ENCODE assay signal across 8 mouse cellular contexts in genomic region chr6:99623641-99624040, GRCm38 (mm10). TPM values are rescaled to one million over a fixed set of nuclear protein-coding genes. Genes with fewer than 3 reads are reported as not detected.
DNase-seq lines count a peak whose midpoint lies in the region; ATAC-seq and TF ChIP-seq lines count a peak whose summit lies in the region.

No protein-coding gene starts in this region.

- 29% methylated on average over 6 of the region's 6 CpGs for WGBS in heart, adult 2 months
- 10% methylated on average over 6 of the region's 6 CpGs for WGBS in hindbrain, embryonic 13.5 days

- no peaks in the 10 kb centered on the region for H3K36me3 ChIP-seq in heart, adult 2 months (ENCODE audit: control insufficient read depth, insufficient read depth, low read length)
- peaks cover 5% of the 10 kb centered on the region; the same call in 1 of the 2 replicates for H3K36me3 ChIP-seq in hindbrain, embryonic 13.5 days

- no peak for DNase-seq in heart, adult 2 months
- DNase-seq in heart, postnatal 25 days (ENCODE audit: low spot score): no peak
- peak; percentile 54 for DNase-seq in right cerebral cortex, postnatal 4 days
- no peak for DNase-seq in right cerebral cortex, postnatal 25 days
- peak; percentile 5 for DNase-seq in retina, postnatal 7 days (ENCODE audit: low read depth, low spot score)
- no peak for DNase-seq in spleen, postnatal 36 days (ENCODE audit: low spot score in 2 of 2)
- no peak for DNase-seq in ovary, postnatal 10 days (ENCODE audit: low spot score)

- no peak overlapping the region for H3K9ac ChIP-seq in heart, adult 2 months (ENCODE audit: low read depth, low read length)
- H3K9ac ChIP-seq in hindbrain, embryonic 13.5 days: no peak overlapping the region

- no peaks in the 10 kb centered on the region for H3K79me2 ChIP-seq in heart, adult 2 months (replicated peaks; ENCODE audit: control insufficient read depth, insufficient read depth, low read length)

- no peak for TF ChIP-seq POLR2A in heart, adult 2 months (IDR thresholded peaks at IDR 0.05; ENCODE audit: insufficient read depth, low read depth, low read length)

- no peaks in the 10 kb centered on the region for H3K9me3 ChIP-seq in hindbrain, embryonic 13.5 days

- H3K4me3 ChIP-seq in heart, adult 2 months: no peak overlapping the region
- H3K4me3 ChIP-seq in hindbrain, embryonic 13.5 days: no peak overlapping the region

- ATAC-seq in hindbrain, embryonic 13.5 days (ENCODE audit: low FRiP score): peak; percentile 46; the same call in 1 of the 2 replicates

- no peak for TF ChIP-seq EP300 in heart, adult 2 months (IDR thresholded peaks at IDR 0.05; ENCODE audit: insufficient read depth, low read depth, low read length)

- no peak overlapping the region for H3K27ac ChIP-seq in heart, adult 2 months
- no peak overlapping the region for H3K27ac ChIP-seq in hindbrain, embryonic 13.5 days

- TF ChIP-seq CTCF in heart, adult 2 months (IDR thresholded peaks at IDR 0.05): peak; percentile 59

- no peak overlapping the region for H3K4me2 ChIP-seq in hindbrain, embryonic 13.5 days

- H3K4me1 ChIP-seq in heart, adult 2 months (ENCODE audit: control insufficient read depth, insufficient read depth, low read length): no peaks in the 10 kb centered on the region
- peaks cover 14% of the 10 kb centered on the region for H3K4me1 ChIP-seq in hindbrain, embryonic 13.5 days (replicated peaks)

- intact Hi-C loops in heart, adult 2 months (cut with DNase I): no loop called here
- intact Hi-C loops in heart, postnatal 25 days (cut with DNase I): no loop called here

- no peaks in the 10 kb centered on the region for H3K27me3 ChIP-seq in heart, adult 2 months (ENCODE audit: control insufficient read depth, insufficient read depth, low read length)
- 0 out of 2 replicates have a peak, but pooled peaks cover 5% of the 10 kb centered on the region for H3K27me3 ChIP-seq in hindbrain, embryonic 13.5 days

RNA-seq across cellular contexts. Expression of gene Eif4e3, which starts 42.9 kb away (rescaled TPM):
- total RNA-seq in heart, adult 2 months (2021): 10 to 100 TPM; 36.6 to 45.8 TPM
- polyA plus RNA-seq in heart, adult 2 months (2012; rRNA removed): 24.2 and 43.5 TPM in 2 replicates
- total RNA-seq in heart, postnatal 25 days (2021): 10 to 100 TPM; 36.9 to 40.7 TPM
- polyA plus RNA-seq in hindbrain, embryonic 13.5 days (2015; fragmentation: Nextera tagmentation; extraction: Ambion mirVana): 7.5 and 7.8 TPM in 2 replicates

RNA-seq across cellular contexts. Expression of gene Gm20696, which starts 43.0 kb away (rescaled TPM):
- 1 to 10 TPM; 1.4 to 1.7 TPM for total RNA-seq in heart, adult 2 months (2021)
- polyA plus RNA-seq in heart, adult 2 months (2012; rRNA removed): 0.61 and 0.85 TPM in 2 replicates
- 1 to 10 TPM; 1.5 to 2.7 TPM for total RNA-seq in heart, postnatal 25 days (2021)
- 2.7 and 3.2 TPM in 2 replicates for polyA plus RNA-seq in hindbrain, embryonic 13.5 days (2015; fragmentation: Nextera tagmentation; extraction: Ambion mirVana)

Comparison
In these comparisons a context has a peak if more than half of its experiments do, and no peak if none do; other contexts are left out.
1. DNase-seq: peak in right cerebral cortex, postnatal 4 days (single experiment) and retina, postnatal 7 days (single experiment); none in heart, adult 2 months (0 of 2), heart, postnatal 25 days (single experiment), right cerebral cortex, postnatal 25 days (single experiment), spleen, postnatal 36 days (0 of 2) and ovary, postnatal 10 days (single experiment).